Mouse (Mus musculus) CH12F3 (cell line): ENCODE data around the gene Gm45713.
"Not testable (repeated sequence)": the region's sequence is repeated elsewhere in the genome, so short reads cannot be mapped to it uniquely, and the experiment has no call there.

Experiments
- in situ Hi-C: fragments of 300-500 bp; cut with MboI; formaldehyde crosslinking; loops from 2 replicates; pipeline ENCODE4 v1.14.3; 2020; ENCODE audit warnings: low sequenced_read_pairs

The Gm45713 gene

GRCm38 (mm10) chr7:45125144-45125600, 10.9 kb downstream of the Gm45713 start:
- in situ Hi-C loops: no loop called here

GRCm38 (mm10) chr7:45124224-45125143, 11.5 kb downstream of the Gm45713 start, which contains the start of gene Rps11:
Gene Rps11, minus strand, starts transcription at chr7:45124439.
- in situ Hi-C loops: no loop called here

- in situ Hi-C loops: no loop called here
Observed at GRCm38 (mm10) chr7:45123186-45123570, 12.9 kb downstream of the Gm45713 start.

GRCm38 (mm10) chr7:45122561-45123185, 13.4 kb downstream of the Gm45713 start:
- in situ Hi-C loops: no loop called here

GRCm38 (mm10) chr7:45121966-45122365, 14.1 kb downstream of the Gm45713 start:
- in situ Hi-C loops: no loop called here

- in situ Hi-C loops: no loop called here
Observed at GRCm38 (mm10) chr7:45121404-45121803, 14.6 kb downstream of the Gm45713 start.

GRCm38 (mm10) chr7:45119780-45120709, 16.0 kb downstream of the Gm45713 start:
- in situ Hi-C loops: no loop called here

GRCm38 (mm10) chr7:45118336-45118735, 17.7 kb downstream of the Gm45713 start:
- in situ Hi-C loops: no loop called here

- in situ Hi-C loops: no loop called here
Observed at GRCm38 (mm10) chr7:45117566-45117965, 18.5 kb downstream of the Gm45713 start.

GRCm38 (mm10) chr7:45113476-45113875, 22.6 kb downstream of the Gm45713 start:
- in situ Hi-C loops: no loop called here

GRCm38 (mm10) chr7:45112529-45112928, 23.5 kb downstream of the Gm45713 start:
- in situ Hi-C loops: no loop called here

GRCm38 (mm10) chr7:45111940-45112339, 24.1 kb downstream of the Gm45713 start:
- in situ Hi-C loops: no loop called here

- in situ Hi-C loops: not testable (repeated sequence)
Observed at GRCm38 (mm10) chr7:45110089-45110488, 25.9 kb downstream of the Gm45713 start.

- in situ Hi-C loops: no loop called here
Observed at GRCm38 (mm10) chr7:45107052-45107645, 28.9 kb downstream of the Gm45713 start.

- in situ Hi-C loops: no loop called here
Observed at GRCm38 (mm10) chr7:45106441-45106840, 29.6 kb downstream of the Gm45713 start.

- in situ Hi-C loops: no loop called here
Observed at GRCm38 (mm10) chr7:45105491-45105890, 30.5 kb downstream of the Gm45713 start.

GRCm38 (mm10) chr7:45104941-45105340, 31.1 kb downstream of the Gm45713 start:
- in situ Hi-C loops: no loop called here

GRCm38 (mm10) chr7:45103652-45104180, 32.3 kb downstream of the Gm45713 start, which contains the start of gene Fcgrt:
Gene Fcgrt, minus strand, starts transcription at chr7:45103851.
- in situ Hi-C loops: no loop called here

- in situ Hi-C loops: no loop called here
Observed at GRCm38 (mm10) chr7:45102940-45103585, 33.0 kb downstream of the Gm45713 start.

- in situ Hi-C loops: no loop called here
Observed at GRCm38 (mm10) chr7:45102441-45102840, 33.6 kb downstream of the Gm45713 start.
